Mouse (Mus musculus): ENCODE measurements around the gene Ccnjl. TPM values are rescaled to one million over a fixed set of nuclear protein-coding genes. Genes with fewer than 3 reads are reported as not detected.

Ccnjl gene
- not detected in 2 replicates for total RNA-seq (2017)

GRCm38 (mm10) chr11:43528683-43529499 lies at the start of gene Ccnjl:
TSS of gene Ccnjl (plus strand) at chr11:43528784.
- peak; percentile 40; the same call in 1 of the 2 replicates for ATAC-seq (ENCODE audit: extremely low read depth, insufficient number of reproducible peaks, low FRiP score, poor library complexity, severe bottlenecking)

- ATAC-seq (ENCODE audit: extremely low read depth, insufficient number of reproducible peaks, low FRiP score, poor library complexity, severe bottlenecking) = no peak
These were observed 49.2 kb upstream of the Ccnjl start for GRCm38 (mm10) chr11:43479376-43479775.

- no peak for ATAC-seq (ENCODE audit: extremely low read depth, insufficient number of reproducible peaks, low FRiP score, poor library complexity, severe bottlenecking)
These were observed 48.0 kb upstream of the Ccnjl start for GRCm38 (mm10) chr11:43480561-43480960.

- no peak for ATAC-seq (ENCODE audit: extremely low read depth, insufficient number of reproducible peaks, low FRiP score, poor library complexity, severe bottlenecking)
These were observed 46.7 kb upstream of the Ccnjl start for GRCm38 (mm10) chr11:43481672-43482522.

- no peak for ATAC-seq (ENCODE audit: extremely low read depth, insufficient number of reproducible peaks, low FRiP score, poor library complexity, severe bottlenecking)
These were observed 45.3 kb upstream of the Ccnjl start for GRCm38 (mm10) chr11:43483122-43483792.

GRCm38 (mm10) chr11:43484057-43484456 lies 44.5 kb upstream of the Ccnjl start:
- no peak for ATAC-seq (ENCODE audit: extremely low read depth, insufficient number of reproducible peaks, low FRiP score, poor library complexity, severe bottlenecking)

- ATAC-seq (ENCODE audit: extremely low read depth, insufficient number of reproducible peaks, low FRiP score, poor library complexity, severe bottlenecking) = no peak
These were observed 43.9 kb upstream of the Ccnjl start for GRCm38 (mm10) chr11:43484652-43485051.

GRCm38 (mm10) chr11:43485855-43486254 lies 42.7 kb upstream of the Ccnjl start:
- no peak for ATAC-seq (ENCODE audit: extremely low read depth, insufficient number of reproducible peaks, low FRiP score, poor library complexity, severe bottlenecking)

GRCm38 (mm10) chr11:43492663-43493062 lies 35.9 kb upstream of the Ccnjl start:
- ATAC-seq (ENCODE audit: extremely low read depth, insufficient number of reproducible peaks, low FRiP score, poor library complexity, severe bottlenecking) = peak; percentile 65; the same call in 1 of the 2 replicates

GRCm38 (mm10) chr11:43493815-43494409 lies 34.7 kb upstream of the Ccnjl start:
- ATAC-seq (ENCODE audit: extremely low read depth, insufficient number of reproducible peaks, low FRiP score, poor library complexity, severe bottlenecking) = peak; percentile 46; the same call in 1 of the 2 replicates

GRCm38 (mm10) chr11:43495037-43495436 lies 33.5 kb upstream of the Ccnjl start:
- no peak for ATAC-seq (ENCODE audit: extremely low read depth, insufficient number of reproducible peaks, low FRiP score, poor library complexity, severe bottlenecking)

GRCm38 (mm10) chr11:43495532-43495931 lies 33.1 kb upstream of the Ccnjl start:
- no peak for ATAC-seq (ENCODE audit: extremely low read depth, insufficient number of reproducible peaks, low FRiP score, poor library complexity, severe bottlenecking)

GRCm38 (mm10) chr11:43501256-43501655 lies 27.3 kb upstream of the Ccnjl start:
- no peak for ATAC-seq (ENCODE audit: extremely low read depth, insufficient number of reproducible peaks, low FRiP score, poor library complexity, severe bottlenecking)

- ATAC-seq (ENCODE audit: extremely low read depth, insufficient number of reproducible peaks, low FRiP score, poor library complexity, severe bottlenecking) = no peak
These were observed 23.4 kb upstream of the Ccnjl start for GRCm38 (mm10) chr11:43505188-43505587.

GRCm38 (mm10) chr11:43507976-43508375 lies 20.6 kb upstream of the Ccnjl start:
- no peak for ATAC-seq (ENCODE audit: extremely low read depth, insufficient number of reproducible peaks, low FRiP score, poor library complexity, severe bottlenecking)

- no peak for ATAC-seq (ENCODE audit: extremely low read depth, insufficient number of reproducible peaks, low FRiP score, poor library complexity, severe bottlenecking)
These were observed 18.7 kb upstream of the Ccnjl start for GRCm38 (mm10) chr11:43509878-43510277.

- no peak for ATAC-seq (ENCODE audit: extremely low read depth, insufficient number of reproducible peaks, low FRiP score, poor library complexity, severe bottlenecking)
These were observed 15.9 kb upstream of the Ccnjl start for GRCm38 (mm10) chr11:43512661-43513190.

- ATAC-seq (ENCODE audit: extremely low read depth, insufficient number of reproducible peaks, low FRiP score, poor library complexity, severe bottlenecking) = 0 out of 2 replicates have a peak, but pooled peaks have one; percentile 15
These were observed 12.1 kb upstream of the Ccnjl start for GRCm38 (mm10) chr11:43516344-43517021.
